Mouse (Mus musculus) lung, postnatal 4 days (tissue): ENCODE measurements around the gene Gm26938.
A peak's percentile ranks its signal among the peaks of the same experiment; 100 is the strongest.

Experiments
- DNase-seq, 2 experiments: peaks; one replicate each; pipeline ENCODE4 v3.0.0; 2021

The Gm26938 gene

DNA sequence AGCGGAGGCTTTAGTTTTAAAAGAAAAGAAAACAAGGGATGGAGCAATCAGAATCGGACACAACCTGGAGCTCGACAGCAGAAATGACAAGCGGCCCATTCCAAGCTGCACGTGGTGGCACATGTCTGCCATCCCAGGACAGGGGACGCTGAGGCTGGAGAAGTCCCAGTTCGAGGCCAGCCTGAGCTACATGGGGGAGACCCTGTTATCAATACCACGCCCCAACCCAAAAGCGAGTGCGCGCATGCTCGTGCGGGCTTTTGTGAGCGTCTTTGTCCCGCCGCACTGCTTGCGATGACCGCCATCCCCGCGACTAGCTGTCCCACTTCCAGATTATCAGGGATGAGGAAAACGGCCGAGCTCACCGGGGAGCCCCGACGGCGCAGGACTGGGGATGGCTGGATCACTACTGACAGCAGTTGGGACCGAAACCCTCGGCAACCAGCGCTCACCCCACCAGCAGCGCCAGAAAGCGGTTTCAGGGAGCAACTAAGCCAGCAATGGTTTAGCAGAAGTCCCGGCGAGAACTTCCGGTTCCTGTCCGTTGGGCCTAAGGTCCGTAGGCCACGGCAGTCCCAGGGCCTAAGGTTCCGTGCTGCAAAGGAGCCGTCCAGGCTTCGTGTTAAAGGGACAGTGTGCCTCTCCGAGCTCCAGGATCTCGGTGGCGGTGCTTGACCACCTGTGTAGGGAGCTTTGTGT, at the start of gene Gm26938, which contains the start of gene Psmg3:
Gene Gm26938, minus strand, starts transcription at position 51 of the 699 bp plus-strand sequence.
Gene Psmg3, minus strand, starts transcription at position 529 of the 699 bp plus-strand sequence.
- DNase-seq = peak; percentile 93 to 96

DNA sequence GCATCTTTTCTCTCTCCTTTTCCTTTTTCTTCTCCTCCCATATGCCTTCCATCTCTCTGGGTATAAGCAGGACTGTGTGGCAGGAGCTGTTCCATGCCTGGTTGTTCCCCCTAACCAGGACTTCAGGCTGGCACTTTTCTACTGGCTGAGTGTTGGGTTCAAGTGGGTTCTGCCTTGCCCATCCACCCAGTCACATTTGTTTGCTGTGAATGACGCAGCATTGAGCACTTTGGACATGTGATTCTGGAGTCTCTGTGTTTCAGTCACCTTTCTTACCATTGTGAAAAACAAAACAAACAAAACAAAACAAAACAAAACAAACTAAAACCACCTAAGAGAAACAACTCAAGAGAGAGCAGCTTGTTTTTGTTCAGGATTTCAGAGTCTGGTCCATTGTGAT, 45.3 kb upstream of the Gm26938 start:
- no peak for DNase-seq

DNA sequence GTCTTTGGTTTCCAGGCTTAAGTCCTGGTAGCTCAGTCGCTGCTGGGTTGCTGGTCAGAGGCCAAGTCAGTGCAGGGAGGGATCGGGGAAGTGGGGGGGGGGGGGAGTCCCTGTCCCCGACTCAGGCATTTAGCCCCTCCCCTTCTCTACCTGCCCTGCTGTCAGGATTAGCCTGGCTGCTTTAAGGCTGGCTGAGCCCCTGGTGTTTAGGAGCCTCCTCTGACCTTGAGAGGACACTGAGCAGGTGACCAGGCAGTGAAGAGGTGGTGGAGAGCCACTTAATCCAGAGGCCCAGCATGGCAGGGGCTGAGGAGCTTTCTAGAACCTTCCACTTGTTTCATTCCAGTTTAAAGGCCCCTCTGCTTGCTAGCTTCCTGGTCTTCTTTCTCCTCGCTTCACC, 44.7 kb upstream of the Gm26938 start:
- peak; percentile 40 to 82 for DNase-seq

DNA sequence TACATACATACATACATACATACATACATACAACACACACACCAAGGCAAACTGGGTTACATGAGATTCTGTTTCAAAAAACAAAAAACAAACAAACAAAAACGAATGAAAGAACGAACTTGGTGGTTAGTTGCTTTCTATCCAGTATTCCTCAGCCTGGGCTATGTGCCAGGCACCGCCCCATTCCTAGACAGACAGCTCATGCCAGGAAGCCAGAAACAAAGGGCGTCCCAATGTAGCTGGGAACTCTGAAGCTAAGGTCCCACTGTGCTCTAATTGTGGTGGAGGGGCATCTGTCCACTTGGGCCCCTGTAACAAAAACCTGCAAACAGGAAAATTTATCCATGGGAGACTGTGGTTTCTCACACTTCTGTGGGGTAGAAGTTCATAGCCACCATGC, 36.6 kb upstream of the Gm26938 start:
- DNase-seq = peak; percentile 71 to 80

DNA sequence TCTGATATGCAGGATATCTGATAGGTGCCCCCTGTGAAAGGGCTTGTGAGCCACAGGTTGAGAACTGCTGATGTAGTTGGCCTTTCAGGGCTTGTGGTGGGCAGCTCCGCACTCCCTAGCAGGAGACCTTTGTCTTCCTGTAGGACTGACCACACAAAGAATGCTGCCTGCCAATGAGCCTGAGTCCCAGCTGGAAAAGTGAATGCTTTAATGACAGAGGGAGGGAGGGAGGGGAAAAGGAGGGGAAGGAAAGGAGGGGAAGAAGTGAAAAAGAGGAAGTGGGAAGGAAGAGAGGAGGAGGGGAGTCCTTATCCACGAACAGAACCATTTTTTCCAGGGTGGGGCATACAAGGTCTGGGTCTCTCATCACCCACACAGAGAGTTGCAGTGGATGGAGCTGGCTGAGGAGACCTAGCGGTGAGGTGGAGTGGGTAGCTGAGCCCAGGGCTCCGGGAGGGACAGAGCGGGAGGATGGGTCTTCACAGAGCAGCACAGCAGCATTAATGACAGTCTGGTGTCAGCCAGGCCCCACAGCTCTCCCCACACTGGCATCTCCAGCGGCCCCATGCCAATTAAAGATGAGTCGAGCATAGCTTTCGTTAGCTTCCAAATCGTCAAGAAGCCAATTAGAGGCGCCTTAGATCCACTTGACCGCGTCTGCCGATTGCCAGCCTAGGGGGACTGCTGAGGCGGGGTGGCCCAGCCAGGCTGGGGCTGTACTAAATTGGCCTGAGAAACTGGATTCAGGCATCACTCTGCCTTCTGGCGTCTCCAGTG, 34.3 kb upstream of the Gm26938 start:
- DNase-seq = no peak

DNA sequence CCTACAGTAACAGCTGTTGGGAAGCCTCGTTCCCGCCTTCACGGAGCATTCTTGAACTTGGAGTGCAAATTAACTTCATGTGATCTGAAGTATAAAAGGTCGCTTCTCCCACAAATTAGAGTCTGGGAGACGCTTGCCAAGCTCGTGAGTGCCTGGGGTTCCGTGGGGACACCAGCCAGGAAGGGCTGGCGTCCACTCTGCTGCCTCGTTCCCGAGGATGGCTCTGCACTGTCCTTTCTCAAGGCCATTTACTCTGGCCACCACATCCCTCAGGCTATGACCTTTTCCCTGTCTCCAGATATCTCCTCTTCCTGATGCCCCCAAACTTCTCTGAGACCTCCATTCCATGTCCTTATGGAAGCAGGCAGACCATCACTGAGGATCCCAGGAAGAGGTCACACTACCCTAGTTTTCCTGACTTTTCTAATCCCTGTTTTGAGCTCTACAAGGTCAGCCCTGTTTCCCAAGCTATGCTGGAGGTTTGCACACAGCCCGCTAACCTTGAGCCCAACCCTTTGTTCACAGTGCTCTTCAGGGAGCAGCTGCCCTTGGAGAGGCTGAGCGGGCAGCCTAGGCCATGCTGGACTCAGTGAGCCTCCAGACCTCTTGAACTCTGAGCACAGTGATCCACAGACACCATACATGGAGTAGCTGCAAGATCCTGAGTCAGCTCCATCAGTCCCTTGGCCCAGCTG, 23.6 kb upstream of the Gm26938 start:
- DNase-seq = no peak

DNA sequence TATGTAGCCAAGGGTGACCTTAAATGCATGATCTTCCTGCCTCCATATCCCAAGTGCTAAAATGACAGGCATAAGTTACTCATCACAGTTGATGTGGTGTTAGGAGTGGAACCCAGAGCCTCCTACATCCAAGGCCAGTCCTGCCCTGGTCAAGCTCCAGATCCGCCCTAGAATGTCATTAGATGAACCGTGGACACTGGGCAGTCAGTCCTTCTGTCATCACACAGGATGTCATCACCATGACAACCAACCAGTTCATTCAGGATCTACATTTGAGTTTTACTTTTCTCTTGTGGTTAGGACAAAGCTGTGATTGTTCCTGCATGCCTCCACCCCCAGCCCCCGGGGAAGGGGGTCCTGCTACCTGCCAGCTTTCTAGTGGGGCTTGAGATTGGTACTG, 12.9 kb upstream of the Gm26938 start:
- DNase-seq = no peak

DNA sequence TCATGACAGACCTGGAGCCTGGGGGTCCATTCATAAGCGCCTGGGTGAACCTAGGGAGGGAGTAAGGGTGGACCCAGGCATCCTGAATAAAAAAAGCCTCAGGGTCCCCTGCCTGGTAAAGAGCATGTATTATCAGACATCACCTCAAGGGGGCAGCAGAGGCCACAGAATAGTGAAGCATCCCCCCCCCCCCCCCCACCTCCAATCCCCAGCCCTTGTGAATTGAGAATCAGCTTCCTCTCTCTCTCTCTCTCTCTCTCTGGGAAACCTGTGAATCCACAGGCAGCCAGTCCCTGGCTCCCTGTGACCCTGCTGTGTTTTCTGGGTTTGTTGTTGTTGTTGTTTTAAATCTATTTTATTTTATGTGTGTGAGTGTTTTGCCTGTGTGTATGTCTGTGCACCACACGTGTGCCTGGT, 12.3 kb upstream of the Gm26938 start:
- DNase-seq = peak in 1 of 2 experiments; percentile 67

DNA sequence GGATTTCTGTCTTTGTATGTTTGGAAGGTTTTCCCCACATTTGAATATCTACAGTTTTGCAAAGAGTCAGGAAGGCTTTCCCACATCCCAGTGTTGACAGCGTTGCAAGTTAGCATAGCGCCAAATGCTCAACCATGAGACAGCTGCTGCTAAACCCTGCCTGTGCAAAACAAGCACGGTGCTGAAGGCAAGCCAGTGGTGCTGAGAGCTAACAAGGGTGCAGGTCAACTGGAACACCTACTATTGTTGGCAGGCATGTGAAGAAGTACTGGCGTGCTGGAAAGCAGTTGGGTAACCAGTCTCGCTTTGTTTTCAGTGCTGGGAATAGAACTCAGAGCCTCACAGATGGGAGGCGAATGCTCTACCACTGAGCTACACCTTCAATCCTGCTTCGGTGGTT, 9.5 kb upstream of the Gm26938 start:
- DNase-seq = no peak

DNA sequence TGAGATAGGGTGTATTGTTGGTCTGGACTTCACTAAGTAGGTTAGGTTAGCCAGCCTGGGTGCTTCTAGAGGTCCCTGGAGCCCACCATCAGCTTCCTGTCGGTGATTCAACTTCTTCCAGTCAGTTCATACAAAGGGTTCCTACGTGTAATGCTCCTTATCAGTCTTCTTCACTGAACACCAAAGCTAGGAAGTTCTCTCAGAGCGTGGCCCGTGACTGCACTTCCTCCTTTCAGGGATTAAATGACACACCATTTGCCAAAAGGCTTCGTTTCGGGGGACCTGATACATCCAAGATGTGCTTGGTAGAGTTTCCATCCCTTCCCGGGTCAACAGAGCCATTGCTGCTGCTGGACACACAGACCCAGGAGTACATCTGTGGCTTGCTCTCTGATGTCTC, 5.9 kb upstream of the Gm26938 start:
- no peak for DNase-seq

DNA sequence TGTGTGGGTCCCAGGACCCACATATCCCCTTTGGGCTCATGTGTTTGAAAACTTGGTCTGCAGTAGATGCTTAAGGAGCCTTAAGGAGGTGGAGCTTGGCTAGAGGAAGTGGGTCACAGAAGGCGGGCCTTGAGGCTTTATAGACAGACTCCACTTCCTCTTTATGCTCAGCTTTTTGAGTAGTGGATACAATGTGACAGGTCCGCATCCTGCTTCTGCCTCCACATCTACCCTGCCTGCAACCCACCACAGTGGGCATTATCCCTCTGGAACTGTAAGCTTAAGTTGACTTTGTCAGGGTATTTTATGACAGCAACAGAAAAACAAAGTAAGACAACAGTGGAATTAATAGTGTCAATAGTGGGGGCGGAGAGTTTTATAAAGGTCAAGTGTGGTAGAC, 4.5 kb upstream of the Gm26938 start:
- DNase-seq = peak in 1 of 2 experiments; percentile 29

DNA sequence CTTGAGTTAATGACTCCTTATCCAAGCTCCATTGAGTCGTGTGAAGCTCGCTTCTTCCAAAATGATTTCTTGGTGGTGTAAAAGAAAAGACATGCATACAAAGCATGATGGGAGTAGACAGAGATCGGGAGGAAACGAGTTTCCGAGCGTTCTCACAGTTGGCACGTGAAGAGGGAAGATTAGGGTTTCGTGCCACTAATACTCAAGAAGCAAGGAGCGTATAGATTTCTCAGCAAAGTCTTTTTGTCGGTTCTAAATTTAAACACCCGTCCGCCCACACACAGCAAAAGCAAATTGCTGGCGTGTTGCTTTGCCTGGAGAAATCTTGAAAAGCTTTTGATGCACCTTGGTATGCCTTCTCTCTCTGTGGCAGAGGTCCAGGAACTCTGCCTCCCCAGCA, 3.2 kb upstream of the Gm26938 start:
- no peak for DNase-seq

DNA sequence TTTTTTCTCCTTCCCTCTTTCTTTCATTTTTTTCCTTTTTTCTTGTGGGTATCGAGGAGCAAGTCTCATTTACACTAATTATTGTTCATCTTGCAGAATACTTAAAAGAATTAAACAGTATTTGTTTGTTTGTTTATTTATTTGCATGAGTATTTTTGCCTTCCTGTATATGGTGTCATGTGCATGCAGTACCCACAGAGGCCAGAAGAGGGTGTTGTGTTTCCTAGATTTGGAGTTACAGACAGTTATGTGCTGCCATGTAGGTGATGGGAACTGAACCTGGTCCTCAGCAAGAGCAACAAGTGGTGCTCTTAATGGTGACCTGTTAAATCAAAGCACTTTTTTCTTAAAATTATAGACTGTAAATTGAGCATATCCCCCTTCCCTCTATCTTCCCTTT, 1.4 kb upstream of the Gm26938 start:
- no peak for DNase-seq

DNA sequence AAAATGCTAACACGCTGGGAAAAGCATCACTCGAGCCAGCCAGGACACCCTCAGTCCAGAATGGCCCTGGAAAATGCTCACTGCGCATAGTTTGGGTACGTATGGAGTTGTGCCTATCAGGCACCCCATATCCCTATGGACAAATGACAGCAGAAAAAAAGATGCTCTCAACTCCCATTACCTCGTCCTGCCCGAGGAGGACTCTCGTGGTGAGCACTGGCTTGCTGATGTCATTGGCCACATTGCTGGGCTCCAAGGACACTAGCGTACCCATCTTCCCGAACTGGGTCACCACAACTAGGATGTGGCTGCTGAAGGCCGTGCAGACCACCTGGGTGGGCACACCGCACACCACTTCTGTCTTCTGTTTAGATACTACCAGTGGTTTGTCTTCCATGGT, 260 bp downstream of the Gm26938 start:
- DNase-seq = no peak

DNA sequence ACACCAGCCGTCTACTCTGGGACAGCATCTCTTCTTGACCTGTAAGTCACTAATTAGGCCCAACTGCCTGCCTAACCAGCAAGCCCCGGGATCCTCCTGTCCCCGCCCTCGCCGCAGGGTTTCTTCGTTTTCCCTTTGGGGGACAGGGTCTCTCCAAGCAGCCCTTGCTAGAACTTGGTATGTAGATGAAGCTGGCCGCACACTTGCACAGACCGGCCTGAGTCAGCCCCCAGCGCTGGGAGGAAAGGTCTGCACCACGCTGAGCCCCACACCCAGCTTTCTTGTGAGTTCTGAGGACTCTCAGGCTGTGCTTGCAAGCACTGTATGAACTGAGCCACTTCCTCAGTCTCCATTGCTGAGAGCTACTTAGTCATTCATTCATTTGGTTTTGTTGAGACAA, 1.7 kb downstream of the Gm26938 start:
- no peak for DNase-seq

DNA sequence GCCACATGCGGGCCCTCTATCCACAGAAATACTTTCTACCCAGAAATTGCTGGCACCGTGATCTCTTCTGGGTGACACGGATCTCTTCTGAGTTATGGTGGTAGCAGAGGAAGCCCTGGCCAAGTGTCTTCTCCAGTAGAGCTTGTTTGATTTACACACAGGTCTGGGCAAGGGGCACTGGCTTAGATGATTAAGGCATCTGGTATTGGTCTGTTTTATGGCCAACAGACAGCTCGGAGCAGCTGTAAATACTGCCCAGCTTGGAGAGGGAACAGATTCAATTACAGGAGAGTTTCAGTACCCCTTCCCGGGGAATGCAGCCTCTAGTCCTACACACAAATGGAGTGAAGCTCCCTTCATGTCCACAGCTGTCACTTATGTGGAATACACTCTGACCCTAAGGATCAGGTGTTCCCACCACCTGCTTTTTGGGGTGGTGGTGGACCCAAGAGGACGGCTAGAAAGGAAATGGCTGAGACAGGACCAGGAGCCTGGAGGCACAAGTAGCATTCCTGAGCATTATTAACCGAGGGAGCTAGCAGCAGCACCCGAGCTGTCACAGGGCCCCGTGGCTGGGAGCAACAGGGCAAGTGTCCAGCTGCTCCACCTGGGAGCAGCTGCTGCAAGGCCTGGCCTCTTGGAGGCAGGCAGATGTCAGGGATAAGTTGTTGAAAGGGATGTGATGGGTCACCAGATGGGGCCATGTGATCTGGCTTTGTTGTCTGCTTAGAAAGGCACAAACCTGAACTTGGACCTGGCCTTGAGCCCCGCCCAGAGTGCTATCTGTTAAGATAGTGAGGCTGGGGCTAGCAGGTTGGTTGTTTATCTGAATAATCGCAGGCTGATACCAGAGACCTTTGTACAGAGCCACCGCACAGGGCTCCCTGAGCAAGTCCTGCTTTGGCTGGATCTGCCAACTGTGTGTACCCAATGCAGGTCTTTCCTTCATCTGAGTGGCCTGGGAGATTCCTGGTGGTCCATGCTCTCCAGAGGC, 4.4 kb downstream of the Gm26938 start:
- DNase-seq = no peak

DNA sequence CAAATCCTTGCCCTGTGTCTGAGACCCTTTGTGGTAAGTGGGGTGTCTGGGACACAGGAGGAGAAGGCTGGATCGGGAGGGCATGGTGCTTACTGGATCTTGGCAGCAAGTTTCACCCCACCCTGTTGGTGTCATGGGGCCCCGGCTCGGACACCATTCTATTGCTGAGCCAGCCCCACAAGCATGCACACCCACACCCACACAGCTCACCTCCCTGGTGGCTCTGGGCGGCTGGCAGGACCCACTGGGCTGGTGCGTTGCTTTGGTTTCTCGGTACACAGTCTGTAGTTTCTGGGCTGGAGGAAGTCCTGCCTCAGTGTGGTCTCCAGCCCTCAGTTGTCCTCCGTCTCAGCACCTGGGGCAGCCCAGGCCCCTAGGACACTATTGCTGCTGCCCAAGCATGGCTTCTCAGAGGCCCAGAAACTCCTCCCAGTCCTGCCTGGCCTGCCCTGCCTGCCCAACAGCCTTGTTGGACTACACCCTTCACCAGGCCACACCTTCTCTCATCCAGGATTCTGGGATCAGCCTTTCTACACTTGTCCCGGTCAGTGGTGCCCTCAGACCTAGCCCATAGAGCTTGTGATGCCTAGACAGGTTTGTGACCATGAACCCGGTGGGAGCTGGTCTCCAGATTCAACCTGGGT, 6.5 kb downstream of the Gm26938 start, which contains the start of gene Tmem184a:
Gene Tmem184a, minus strand, starts transcription at position 380 of the 644 bp plus-strand sequence.
- no peak for DNase-seq

DNA sequence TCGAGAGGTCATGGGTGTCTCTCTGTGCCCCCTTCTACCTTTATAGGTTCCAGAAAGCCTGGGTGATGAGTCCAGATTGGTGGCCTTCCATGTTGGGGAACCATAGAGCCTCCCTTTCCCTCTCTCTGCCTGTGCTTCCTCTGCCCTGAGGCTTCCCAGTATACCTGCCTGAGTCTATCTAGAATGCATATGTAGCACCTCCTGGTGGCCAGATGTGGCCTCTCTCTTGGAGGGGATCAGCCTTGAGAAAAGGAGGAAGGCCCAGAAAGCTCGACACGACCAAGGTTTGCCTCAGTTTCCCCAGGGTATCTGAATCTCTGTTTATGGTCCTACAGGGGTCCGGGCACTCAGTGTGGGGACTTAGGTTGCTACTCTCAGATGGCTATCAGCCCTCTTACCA, 7.4 kb downstream of the Gm26938 start:
- peak in 1 of 2 experiments; percentile 63 for DNase-seq

DNA sequence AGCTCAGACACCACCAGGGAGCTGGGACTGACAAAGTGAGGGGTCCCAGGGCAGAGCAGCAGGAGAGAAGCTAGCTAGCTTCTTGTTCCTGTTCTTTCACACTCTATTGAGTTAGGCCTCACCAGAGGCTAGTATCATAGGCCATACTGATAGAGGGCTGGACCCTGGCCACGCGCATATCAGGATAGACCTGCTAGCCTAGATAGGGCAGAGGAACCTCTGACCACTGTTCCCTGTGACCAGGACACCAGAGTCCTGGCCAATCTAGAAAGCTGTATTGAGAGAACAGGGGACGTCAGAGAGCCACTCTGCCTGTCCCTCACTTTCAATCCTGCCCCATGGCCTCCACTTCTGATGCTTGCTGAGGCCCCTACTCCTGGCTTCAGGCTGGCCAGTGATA, 8.2 kb downstream of the Gm26938 start:
- no peak for DNase-seq

DNA sequence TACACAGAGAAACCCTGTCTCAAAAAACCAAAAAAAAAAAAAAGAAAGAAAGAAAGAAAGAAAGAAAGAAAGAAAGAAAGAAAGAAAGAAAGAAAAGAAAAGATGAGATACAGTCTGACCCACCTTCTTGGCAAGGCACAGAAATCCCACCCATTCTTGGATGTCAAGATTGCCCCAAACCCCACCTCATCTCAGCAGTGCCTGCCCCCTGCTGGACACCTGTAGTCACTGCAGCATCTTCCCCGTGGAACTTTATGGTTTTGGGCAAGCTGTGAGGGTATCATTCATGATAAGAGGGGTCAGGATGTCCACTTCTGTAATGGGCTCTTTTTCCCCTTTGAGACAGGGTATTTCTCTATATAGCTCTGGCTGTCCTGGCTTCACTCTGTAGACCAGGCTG, 8.9 kb downstream of the Gm26938 start:
- DNase-seq = no peak

DNA sequence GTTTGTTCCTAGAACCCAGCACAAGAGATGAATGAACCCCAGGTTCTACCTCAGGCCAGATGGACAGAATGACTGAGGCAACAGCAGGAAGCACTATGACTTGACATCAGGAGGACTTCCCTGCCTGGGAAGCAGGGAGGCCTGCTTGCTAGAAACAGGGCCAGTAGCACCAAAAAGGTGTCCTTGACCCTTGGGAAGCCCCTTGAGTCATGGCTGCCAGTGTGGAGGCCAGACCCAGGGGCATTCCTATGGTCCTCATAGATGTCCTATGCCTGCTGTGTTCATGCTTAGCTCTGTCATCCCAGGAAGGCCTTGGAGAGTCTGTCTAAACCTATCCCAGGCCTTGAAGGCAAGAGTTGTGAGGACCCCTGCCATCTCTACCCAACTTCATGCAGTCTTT, 9.8 kb downstream of the Gm26938 start:
- no peak for DNase-seq

DNA sequence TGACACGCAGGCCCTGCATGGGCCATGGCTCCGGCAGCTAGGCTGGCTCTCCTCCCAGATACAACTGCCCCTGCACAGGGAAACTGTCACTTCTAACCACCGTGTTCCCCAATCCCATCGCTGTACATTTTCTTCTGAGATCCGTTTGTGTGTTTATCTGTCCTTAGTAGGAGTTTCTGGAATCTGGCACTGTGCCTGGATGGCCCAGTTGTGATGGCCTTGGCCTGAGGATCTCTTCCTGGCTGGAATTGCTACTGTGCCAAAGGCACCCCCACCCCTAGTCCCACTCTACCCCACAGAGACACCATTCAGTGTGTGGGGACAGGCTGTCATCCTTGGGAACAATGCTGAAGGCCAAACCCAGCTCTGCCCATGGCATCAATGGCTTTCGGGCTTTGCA, 10.2 kb downstream of the Gm26938 start:
- peak; percentile 31 to 62 for DNase-seq
